Mouse (Mus musculus): ENCODE data around the gene Mavs.

GRCm38 (mm10) chr2:131200710-131201109 is 33.2 kb upstream of the Mavs start:
- TF ChIP-seq POLR2A (IDR thresholded peaks at IDR 0.05; ENCODE audit: borderline replicate concordance, extremely low read depth, low read depth, low read length) (no peak), CTCF (IDR thresholded peaks at IDR 0.05; ENCODE audit: insufficient read depth, low read length) (no peak)
